Mouse (Mus musculus) lung, postnatal 0 days (tissue): ENCODE results near the gene Hpn.

ENCODE experiments used
- CTCF ChIP-seq: IDR thresholded peaks from 2 replicates; pipeline ENCODE4 v1.5.1; 2016; ENCODE audit warnings: antibody characterized with exemption, mild to moderate bottlenecking
- EP300 ChIP-seq: IDR thresholded peaks from 2 replicates; pipeline ENCODE4 v1.6.1; 2016; ENCODE audit warnings: antibody characterized with exemption, mild to moderate bottlenecking, control low read depth

DNA sequence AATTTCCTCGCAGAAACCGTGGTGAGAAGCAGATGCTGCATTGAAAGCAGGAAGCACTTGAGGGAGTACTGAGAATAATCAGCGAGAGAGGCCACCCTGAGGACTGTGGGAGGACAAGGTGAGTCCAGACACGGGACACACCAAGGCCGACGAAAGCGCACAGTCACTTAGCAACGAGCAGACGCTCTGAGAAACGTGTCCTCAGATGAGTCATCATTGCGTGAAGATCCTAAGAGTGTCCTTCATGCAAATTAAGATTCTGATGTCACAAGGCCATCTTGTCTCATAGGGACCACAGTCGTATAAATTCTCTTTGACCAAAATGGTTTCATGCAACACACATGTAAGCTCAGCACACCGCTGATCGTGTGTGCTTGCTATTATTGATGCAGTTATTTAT, 14.3 kb downstream of the Hpn start:
- TF ChIP-seq CTCF (no peak), EP300 (no peak)
